In genomic region chr1:138842315-138842714, GRCm38 (mm10) we compare ENCODE assay signal across 8 mouse cellular contexts. TPM values are rescaled to one million over a fixed set of nuclear protein-coding genes. Genes with fewer than 3 reads are reported as not detected.
DNase-seq lines count a peak whose midpoint lies in the region; ATAC-seq and TF ChIP-seq lines count a peak whose summit lies in the region.

No protein-coding gene starts in this region.

- no peak for DNase-seq in kidney, postnatal 10 days
- peak; percentile 61 for DNase-seq in embryo, embryonic 9.5 days (ENCODE audit: extremely low spot score)
- DNase-seq in midbrain, postnatal 0 days (ENCODE audit: low spot score) = no peak
- DNase-seq in adrenal gland, postnatal 14 days = no peak
- DNase-seq in layer of hippocampus, adult 11-12 months (ENCODE audit: low spot score) = no peak

- H3K9me3 ChIP-seq in kidney, embryonic 16.5 days (ENCODE audit: low read length) = no peaks in the 10 kb centered on the region
- H3K9me3 ChIP-seq in hindbrain, embryonic 16.5 days (ENCODE audit: control insufficient read depth, low read length) = no peaks in the 10 kb centered on the region
- no peaks in the 10 kb centered on the region for H3K9me3 ChIP-seq in midbrain, postnatal 0 days (ENCODE audit: low read length)

- H3K4me2 ChIP-seq in kidney, embryonic 16.5 days (replicated peaks; ENCODE audit: low read depth, low read length) = peak overlapping the region; percentile 53
- peak overlapping the region; percentile 54 for H3K4me2 ChIP-seq in hindbrain, embryonic 16.5 days (ENCODE audit: low read length)
- H3K4me2 ChIP-seq in midbrain, postnatal 0 days (ENCODE audit: low read depth, low read length, poor library complexity, severe bottlenecking) = peak overlapping the region; percentile 68

- H3K27me3 ChIP-seq in kidney, embryonic 16.5 days (ENCODE audit: insufficient read depth, low read length) = peaks cover 87% of the 10 kb centered on the region
- peaks cover 35% of the 10 kb centered on the region for H3K27me3 ChIP-seq in hindbrain, embryonic 16.5 days (replicated peaks; ENCODE audit: control insufficient read depth, insufficient read depth, low read length)
- H3K27me3 ChIP-seq in midbrain, postnatal 0 days (ENCODE audit: insufficient read depth, low read length) = peaks cover 17% of the 10 kb centered on the region

- no peak overlapping the region for H3K9ac ChIP-seq in kidney, embryonic 16.5 days (replicated peaks; ENCODE audit: low read length)
- 0 out of 2 replicates have a peak overlapping the region, but pooled peaks have one; percentile 1 for H3K9ac ChIP-seq in hindbrain, embryonic 16.5 days (ENCODE audit: low read depth, low read length)
- H3K9ac ChIP-seq in midbrain, postnatal 0 days (replicated peaks; ENCODE audit: low read length, poor library complexity, severe bottlenecking) = peak overlapping the region; percentile 74

- 0% methylated on average over 8 of the region's 8 CpGs for WGBS in kidney, embryonic 16.5 days
- WGBS in hindbrain, embryonic 16.5 days = 1% methylated on average over 8 of the region's 8 CpGs
- 1% methylated on average over 8 of the region's 8 CpGs for WGBS in midbrain, postnatal 0 days

- H3K4me1 ChIP-seq in kidney, embryonic 16.5 days (ENCODE audit: insufficient read depth, low read length) = peaks cover 22% of the 10 kb centered on the region
- peaks cover 12% of the 10 kb centered on the region for H3K4me1 ChIP-seq in hindbrain, embryonic 16.5 days (ENCODE audit: control insufficient read depth, insufficient read depth, low read depth, low read length)
- H3K4me1 ChIP-seq in midbrain, postnatal 0 days (ENCODE audit: insufficient read depth, low read length) = no peaks in the 10 kb centered on the region

- H3K4me3 ChIP-seq in kidney, embryonic 16.5 days (ENCODE audit: low read length) = peak overlapping the region; percentile 41
- H3K4me3 ChIP-seq in hindbrain, embryonic 16.5 days (ENCODE audit: low read length) = peak overlapping the region; percentile 34
- H3K4me3 ChIP-seq in midbrain, postnatal 0 days (ENCODE audit: low read depth, low read length) = peak overlapping the region; percentile 44

- H3K36me3 ChIP-seq in kidney, embryonic 16.5 days (ENCODE audit: insufficient read depth, low read length) = no peaks in the 10 kb centered on the region
- H3K36me3 ChIP-seq in hindbrain, embryonic 16.5 days (ENCODE audit: control insufficient read depth, insufficient read depth, low read length) = no peaks in the 10 kb centered on the region
- H3K36me3 ChIP-seq in midbrain, postnatal 0 days (ENCODE audit: insufficient read depth, low read length) = no peaks in the 10 kb centered on the region

- no peak overlapping the region for H3K27ac ChIP-seq in kidney, embryonic 16.5 days (ENCODE audit: low read length)
- H3K27ac ChIP-seq in hindbrain, embryonic 16.5 days (ENCODE audit: low read depth, low read length) = no peak overlapping the region
- peak overlapping the region; percentile 90 for H3K27ac ChIP-seq in midbrain, postnatal 0 days (ENCODE audit: low read depth, low read length)

- 0 out of 2 replicates have a peak, but pooled peaks have one; percentile 14 for ATAC-seq in kidney, embryonic 16.5 days (ENCODE audit: low FRiP score, low TSS enrichment)
- ATAC-seq in hindbrain, embryonic 16.5 days = peak; percentile 32; the same call in 1 of the 2 replicates
- peak; percentile 53; the same call in 1 of the 2 replicates for ATAC-seq in midbrain, postnatal 0 days (ENCODE audit: low FRiP score)
- no peak for ATAC-seq in activated CD4-positive, CD25-positive, alpha-beta regulatory T cell, adult 4 months

- TF ChIP-seq CTCF in midbrain, postnatal 0 days (IDR thresholded peaks at IDR 0.05) = no peak

RNA-seq across cellular contexts. Expression of gene Lhx9, which starts 6.1 kb away (rescaled TPM):
- polyA plus RNA-seq in kidney, embryonic 16.5 days (2015; fragmentation: Nextera tagmentation; extraction: Ambion mirVana) = 0.18 and 0.32 TPM in 2 replicates
- polyA plus RNA-seq in hindbrain, embryonic 16.5 days (2015; fragmentation: Nextera tagmentation; extraction: Ambion mirVana) = 10.7 and 17.5 TPM in 2 replicates
- total RNA-seq in midbrain, postnatal 0 days (2014; rRNA removed) = 125 and 129 TPM in 2 replicates
- polyA plus RNA-seq in midbrain, postnatal 0 days (2015; fragmentation: Nextera tagmentation; extraction: Ambion mirVana) = 63.1 and 76.9 TPM in 2 replicates
- total RNA-seq in adrenal gland, postnatal 14 days (2021) = 0.15 and 0.30 TPM in 2 replicates
- polyA plus RNA-seq in activated CD4-positive, CD25-positive, alpha-beta regulatory T cell, adult 4 months (2017; shearing (Covaris generic)) = not detected

RNA-seq across cellular contexts. Expression of gene 2310009B15Rik, which starts 14.3 kb away (rescaled TPM):
- 38.7 and 39.0 TPM in 2 replicates for polyA plus RNA-seq in kidney, embryonic 16.5 days (2015; fragmentation: Nextera tagmentation; extraction: Ambion mirVana)
- polyA plus RNA-seq in hindbrain, embryonic 16.5 days (2015; fragmentation: Nextera tagmentation; extraction: Ambion mirVana) = 24.0 and 29.5 TPM in 2 replicates
- total RNA-seq in midbrain, postnatal 0 days (2014; rRNA removed) = 35.6 and 68.9 TPM in 2 replicates
- polyA plus RNA-seq in midbrain, postnatal 0 days (2015; fragmentation: Nextera tagmentation; extraction: Ambion mirVana) = 49.7 and 50.9 TPM in 2 replicates
- 15.9 and 21.0 TPM in 2 replicates for total RNA-seq in adrenal gland, postnatal 14 days (2021)
- polyA plus RNA-seq in activated CD4-positive, CD25-positive, alpha-beta regulatory T cell, adult 4 months (2017; shearing (Covaris generic)) = 10 to 100 TPM; 13.2 to 18.1 TPM
